Mouse (Mus musculus): ENCODE data around the gene Rasgrf2.

- TF ChIP-seq CTCF (IDR thresholded peaks at IDR 0.05; ENCODE audit: low read depth) (no peak), EP300 (IDR thresholded peaks at IDR 0.05; ENCODE audit: low read depth) (no peak)
Observed at GRCm38 (mm10) chr13:91938826-91939225, 192.6 kb downstream of the Rasgrf2 start.
